Mouse (Mus musculus) urinary bladder, adult 2 months (tissue): ENCODE measurements around the gene Sytl3. TPM values are rescaled to one million over a fixed set of nuclear protein-coding genes. Genes with fewer than 3 reads are reported as not detected.

Experiments
- DNase-seq: peaks from one replicate; pipeline ENCODE4 v3.0.0; 2022; ENCODE audit warnings: low spot score
- polyA plus RNA-seq: library from polyadenylated mRNA; depleted of rRNA; stranded (reverse); fragments of >200 nt; gene quantifications from 2 replicates; pipeline ENCODE4 v1.2.3, GENCODE M21; 2012

Gene Sytl3
- polyA plus RNA-seq, 1 experiment = 4.9 TPM

DNA sequence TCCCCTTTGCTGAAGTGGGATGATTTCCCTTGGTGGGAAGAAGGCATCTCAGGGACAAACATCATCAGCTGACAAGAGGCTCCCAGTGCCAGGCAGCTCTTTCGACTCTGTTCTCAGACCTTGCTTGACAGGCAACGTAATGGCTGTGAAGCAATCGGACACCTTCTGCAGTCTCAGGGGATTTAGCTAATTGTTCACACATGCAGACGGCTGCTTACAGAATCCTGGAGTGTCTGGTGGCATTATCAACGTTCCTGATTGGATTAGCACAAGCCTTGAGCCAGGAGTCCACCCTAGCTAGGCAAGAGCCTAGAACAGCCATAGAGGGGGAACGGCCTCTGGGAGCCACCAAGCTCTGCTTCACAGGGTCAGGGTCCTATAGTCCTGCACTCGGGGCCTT is 93.5 kb downstream of the Sytl3 start:
- DNase-seq = no peak

DNA sequence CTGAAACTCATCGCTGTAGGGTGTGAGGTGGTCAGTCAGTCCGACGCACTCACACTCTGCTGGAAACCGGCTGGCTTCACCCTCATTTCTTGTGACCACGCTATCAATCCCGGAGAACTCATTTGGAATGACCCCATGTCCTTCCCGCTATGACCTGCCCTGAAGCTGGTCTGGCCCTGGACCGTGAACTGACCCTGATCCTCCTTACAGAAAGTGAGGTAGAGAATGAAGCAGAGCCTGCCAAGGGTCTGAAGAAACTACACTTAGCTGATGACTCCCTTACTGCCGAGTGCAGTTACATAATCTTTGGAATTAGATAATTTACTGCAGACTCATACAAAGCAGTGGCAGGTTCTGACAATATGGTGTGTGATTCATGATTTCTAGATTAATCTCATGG is 96.3 kb downstream of the Sytl3 start:
- no peak for DNase-seq

DNA sequence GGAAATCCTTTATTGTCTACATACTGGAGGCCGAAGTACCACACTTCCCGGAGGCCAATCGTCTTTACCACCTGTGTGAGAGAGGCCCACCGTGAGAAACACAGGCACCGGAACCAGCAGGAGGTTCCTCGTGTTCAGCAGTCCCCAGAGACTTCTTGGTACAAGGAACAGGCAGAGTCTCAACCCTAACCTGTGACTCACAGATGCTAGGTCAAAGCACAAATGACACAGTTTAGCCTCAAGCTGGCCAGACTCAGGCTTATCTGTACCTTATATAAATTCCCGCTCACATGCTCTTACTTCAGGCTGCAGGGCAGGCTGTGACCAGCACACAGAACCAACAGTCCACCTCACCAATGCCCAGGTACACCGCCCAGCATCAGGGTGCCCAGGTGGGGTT is 97.0 kb downstream of the Sytl3 start:
- no peak for DNase-seq

DNA sequence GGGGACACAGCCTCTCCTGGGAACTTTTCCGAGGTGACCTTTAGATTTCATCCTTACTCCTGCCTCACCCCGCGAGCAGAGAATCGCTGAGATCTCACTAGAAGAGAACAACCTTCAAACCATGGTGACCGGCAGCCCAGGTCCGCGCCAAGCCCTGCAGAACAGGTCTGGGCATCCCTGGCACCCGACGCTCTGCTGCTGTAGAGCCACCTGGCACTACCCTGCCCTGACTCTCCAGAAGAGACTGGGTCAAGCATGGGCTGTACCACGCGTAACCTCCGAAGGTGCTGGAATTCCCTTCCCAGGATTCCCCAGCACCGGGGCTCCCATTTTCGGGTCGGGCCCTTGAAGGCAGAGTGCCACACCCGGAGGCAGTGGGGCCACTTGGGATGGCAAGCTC is 99.0 kb downstream of the Sytl3 start:
- DNase-seq = peak; percentile 49

DNA sequence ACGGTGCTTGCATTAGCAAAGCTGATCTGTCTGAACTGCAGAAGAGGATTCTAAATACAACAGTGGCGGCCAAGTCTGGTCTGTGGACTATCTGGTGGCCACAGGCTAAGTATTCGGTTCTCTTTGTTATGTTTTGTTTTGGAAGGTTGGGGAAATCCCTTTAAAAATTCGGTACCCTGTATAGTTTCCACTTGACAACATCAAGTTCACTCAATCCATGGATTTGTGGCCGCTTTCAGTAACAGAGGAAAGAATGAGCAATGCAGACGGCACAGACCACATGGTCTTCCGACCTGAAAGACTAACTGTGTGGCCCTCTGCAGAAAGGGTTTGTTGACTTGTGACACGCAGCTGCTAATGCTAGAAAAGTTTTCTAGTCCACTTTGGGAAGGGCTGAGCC is 100.0 kb downstream of the Sytl3 start:
- DNase-seq = no peak

DNA sequence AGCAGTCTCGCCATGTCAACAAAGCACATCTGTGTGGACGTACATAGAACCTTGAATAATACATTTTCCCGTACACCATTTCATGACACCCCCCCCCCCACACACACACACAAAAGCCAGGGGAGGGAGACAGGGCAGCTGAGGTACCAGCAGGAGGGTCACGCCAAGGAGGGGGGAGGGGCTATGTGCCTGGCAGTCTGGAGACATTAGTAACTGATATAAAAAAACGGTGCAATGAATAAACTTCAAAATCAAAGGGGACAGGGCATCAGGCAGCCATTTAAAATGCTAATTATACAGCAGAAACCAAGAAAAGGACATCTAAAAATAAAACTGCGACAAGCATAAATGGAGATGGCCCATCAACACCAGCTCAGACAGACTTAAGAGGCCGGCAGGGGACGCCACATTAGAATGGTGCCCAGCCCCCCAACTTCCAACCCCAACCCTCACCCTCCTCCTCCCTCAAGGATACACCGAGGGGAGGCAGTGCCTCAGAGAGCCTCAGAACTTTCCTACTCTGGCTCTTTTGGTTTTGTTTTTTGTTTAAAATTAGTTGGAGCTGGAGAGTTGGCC is 100.9 kb downstream of the Sytl3 start:
- DNase-seq = no peak

DNA sequence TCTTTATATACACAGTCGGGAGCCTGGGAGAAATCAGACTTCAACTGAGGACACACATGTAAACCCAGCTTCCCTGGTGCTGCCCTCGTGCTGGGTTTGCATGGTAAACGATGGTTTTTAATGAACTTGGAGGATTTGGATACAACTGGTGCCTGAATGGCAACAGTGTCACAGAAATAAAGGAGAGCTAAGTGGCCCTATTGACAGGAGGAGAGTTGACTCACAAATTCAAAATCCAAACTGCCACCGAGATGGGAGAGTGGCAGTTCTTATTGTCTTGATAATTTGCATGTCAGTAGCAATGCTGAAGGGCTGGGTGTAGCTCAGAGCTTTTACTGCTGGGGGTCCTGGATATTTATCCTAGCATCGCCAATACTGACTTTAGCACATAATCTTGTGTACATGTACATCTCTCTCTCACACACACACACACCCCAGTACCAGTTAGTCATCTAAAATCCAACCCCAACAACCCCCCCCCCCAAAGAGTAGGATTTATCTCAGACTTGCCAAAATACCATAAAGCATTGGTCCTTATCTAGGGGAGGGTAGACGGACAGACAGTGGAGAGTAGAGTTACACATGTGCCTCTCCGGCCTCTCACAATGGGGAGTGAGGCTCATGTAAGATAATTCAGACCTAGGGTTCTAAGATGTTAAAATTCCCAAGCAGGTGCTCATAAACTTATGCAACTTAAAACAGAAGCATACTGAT is 104.8 kb downstream of the Sytl3 start:
- DNase-seq = no peak

DNA sequence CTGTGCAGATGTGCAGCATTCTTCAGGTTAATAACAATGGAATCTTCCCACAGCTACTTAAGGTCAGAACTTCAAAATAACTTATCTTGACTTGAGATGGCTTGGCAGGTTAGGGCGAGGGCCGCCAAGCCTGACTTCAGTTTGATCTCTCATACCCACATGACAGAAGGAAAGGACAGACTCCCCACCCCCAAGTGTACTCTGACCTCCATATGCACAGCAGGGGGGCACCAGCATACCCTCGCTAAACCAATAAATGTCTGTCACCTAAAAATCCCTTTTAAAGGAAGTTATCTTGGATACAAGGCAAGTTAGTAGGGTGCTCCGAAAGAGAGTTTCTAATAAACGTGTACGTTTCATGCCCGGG is 105.3 kb downstream of the Sytl3 start:
- no peak for DNase-seq

DNA sequence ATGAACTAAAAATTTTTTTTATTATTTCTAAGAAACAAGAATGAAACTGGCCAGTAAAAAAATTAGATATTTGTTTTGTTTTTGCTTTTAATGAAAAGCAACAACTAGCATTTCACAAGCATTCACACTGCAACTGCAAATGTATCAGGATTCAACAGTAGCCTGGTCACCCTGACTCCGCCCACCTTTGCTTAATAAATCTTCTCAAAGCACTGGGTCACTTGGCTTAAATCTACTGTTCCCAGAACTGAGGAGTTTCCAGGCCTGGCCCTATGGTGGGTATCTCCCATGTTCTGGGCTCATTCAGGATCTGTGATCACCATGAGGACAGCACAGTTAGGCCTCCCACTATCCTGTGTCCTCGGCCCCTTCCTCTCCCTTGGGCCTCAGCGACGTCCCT is 105.8 kb downstream of the Sytl3 start:
- DNase-seq = no peak

DNA sequence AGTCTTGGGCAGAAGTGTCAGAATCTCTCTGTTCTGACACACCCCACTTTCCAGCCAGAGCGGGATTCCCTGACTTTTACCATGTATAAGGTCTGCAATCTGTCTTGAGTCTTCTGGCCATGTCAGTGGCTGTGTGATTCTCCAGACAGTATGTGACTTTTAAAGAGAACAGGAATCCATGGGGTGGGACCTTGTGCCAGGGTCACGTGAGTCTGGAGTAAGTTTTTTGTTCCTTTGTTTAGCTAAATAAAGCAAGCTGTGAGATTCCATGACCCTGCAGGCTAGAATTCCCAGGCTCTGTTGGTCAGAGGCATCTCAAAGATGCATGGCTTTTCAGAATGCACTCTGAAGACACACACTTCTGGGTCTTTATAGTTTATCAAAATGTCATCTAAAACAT is 107.0 kb downstream of the Sytl3 start:
- no peak for DNase-seq

DNA sequence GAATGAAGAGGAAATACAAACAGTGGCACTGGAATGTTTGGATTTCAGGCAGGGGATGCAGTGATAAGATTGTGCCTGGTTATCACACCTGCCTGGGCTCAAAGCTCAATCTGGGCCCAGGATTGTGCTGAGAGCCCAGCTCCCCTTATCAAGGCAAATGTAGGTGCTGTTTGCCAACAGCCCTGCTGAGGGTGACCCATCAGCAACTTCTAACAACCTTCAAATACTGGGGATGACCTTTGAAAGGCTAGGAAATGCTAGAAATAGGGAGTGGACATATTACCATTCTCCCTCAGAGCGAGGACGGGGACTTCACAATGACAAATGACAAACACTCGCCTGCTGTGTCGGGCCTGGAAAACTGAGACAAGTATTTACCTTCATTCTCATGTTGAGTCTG is 107.9 kb downstream of the Sytl3 start:
- no peak for DNase-seq

DNA sequence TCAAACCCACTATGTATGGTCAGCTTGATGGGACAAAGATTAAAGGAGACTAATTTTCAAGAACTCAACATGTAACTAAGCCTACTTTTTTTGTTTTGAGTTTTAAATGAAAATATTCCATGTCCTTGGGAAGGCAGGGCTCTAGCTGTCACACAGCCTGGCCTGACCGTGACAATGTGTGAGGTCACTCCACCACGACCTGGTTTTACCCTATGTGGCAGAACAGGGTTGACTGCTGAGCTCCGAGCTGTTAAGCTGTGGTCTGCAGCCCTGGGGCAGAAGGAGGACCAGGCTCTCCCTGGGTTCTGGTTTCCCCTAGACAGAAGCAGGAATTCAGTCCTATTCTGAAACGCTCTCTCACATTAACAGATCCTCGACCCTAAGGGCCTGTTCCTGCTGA is 108.9 kb downstream of the Sytl3 start:
- DNase-seq = no peak

DNA sequence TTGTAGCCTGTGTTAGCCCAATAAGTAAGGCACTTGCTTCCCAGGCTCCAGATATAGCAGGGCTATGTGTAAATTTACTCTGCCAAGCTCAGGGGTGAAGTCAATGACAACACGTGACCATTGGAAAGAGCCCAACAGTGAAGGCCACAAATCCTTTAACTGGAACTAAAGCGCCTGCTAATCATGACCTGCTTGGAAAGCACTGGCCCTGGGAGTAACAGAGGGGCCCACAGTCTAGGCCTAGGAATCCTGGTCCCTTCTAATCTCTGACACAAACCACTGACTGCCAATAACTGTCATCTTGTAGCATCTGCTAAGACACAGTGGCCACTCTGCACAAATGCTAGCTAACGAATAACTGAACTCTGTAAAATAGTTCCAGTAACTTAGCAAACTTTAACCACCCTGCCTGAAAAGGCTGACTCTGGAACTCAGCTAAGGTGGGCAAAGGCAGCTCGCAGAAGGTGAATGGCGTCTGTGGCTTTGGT is 109.5 kb downstream of the Sytl3 start:
- DNase-seq = no peak

DNA sequence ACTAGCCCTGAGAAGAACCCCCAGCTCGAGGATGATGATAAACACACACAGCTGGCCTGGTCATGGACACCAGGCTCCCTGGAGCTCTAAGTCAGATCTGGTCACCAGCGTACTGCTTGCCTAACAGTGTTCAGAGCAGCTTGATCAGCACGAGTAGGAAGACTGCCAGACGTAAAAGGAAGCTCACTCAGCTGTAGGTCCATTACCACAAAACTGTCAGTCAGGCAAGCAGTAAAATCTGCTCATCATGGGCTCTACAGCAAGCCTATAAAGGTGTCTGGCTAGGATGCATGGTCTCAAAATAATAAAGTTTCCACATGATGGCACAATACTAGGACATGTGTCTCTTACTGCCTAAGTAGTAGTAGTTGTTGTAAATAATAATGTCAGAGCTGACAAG is 110.7 kb downstream of the Sytl3 start:
- no peak for DNase-seq

DNA sequence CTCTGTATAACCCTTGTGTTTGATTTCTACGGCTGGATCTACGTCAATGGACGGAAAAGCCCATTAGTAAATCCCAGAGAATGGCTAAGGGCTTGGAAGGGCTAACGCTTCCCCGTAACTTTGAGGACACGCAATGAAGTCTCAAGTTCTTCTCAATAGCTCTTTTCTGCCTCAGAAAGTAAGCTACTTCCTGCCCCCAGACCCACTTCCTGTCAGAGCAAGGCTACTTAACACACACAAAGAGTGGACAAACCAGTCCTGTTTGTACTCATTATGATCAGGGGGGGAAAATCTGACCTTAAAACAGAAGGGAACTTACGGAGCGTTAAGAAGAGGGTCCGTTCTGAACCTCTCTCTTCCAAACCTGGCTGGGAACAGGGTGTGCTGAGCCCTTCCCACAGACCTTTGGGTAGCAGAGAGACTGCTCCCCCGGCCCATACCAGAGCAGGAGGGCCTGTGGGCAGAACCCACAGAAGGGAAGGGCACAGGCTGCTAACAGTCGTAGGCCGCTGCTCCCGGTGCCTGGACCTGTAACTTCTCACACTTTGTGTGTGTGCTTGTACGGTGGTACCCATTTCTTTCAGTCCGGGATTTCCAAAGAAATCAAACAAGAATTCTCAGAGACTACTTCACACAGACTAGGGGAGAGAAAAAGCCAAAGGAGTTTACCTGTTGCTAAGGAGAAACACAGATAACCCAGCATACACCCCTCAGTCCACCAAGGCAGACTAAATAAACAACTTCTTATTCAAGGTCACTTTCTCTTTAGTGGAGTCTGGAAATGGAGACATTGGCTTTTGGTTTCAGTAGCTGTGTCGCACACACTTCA is 113.0 kb downstream of the Sytl3 start:
- DNase-seq = no peak

DNA sequence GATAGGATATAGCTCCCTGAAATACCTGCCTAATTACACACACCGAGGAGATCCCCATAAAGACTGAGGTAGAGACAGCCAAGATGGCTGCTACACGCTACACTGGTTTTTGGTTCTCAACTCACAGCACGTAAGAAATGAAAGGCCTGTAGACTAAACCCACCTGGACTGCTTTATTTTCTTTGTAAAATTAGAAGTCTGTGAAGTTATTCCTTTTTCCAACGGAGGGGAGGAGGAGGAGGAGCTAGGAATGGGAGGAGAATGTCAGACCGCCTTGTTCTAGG is 113.5 kb downstream of the Sytl3 start:
- no peak for DNase-seq

DNA sequence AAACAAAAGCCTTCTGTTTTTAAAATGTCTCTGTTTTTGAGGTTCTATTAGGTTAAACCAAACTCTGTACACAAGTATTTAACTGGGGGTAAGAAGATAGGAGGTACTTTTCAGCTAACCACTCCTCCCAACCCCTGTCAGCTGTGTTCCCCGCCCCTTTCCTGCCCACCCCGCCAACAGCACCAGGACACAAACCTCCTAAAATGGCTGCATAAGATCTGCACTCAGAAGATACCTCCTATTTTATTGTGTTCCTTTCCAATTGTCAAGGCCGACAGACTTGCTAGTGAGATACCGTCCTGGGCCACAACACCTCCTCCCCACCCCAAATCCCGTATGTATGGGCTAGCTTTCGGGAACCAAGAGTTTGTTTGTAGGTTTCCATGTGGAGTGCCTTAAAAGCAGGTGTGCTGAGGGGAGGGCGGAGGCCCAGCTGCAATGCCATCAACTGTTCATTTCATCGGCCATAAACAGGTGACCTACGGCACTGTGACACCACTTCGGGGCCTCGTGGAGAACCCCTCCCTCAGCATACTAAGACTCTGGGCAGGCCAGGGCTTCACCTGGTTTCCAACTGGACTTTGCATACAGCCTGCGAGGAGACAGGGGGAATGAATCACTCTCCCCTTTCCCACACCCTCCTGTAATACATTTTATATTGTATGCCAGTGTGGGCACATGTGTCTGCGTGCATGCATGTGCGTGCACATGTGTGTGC is 114.5 kb downstream of the Sytl3 start:
- DNase-seq = no peak

DNA sequence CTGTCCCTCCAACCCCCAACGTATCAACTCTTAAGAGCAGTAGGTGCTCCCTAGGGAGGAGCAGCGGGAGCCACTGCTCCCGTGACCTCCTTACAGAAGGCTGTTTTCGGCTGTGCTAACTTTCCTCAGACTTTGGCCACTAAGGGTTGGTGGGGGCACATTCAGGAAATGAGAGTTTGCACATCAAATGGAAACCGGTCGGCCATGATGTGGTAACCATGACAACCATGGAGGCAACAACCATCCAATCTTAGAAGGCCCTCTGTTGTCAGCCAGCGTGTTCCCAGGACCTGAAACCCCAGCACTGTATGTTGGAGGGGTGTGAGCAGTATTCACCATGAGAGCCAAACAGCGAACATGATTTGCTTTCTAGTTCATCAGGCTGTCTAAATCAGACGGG is 116.3 kb downstream of the Sytl3 start:
- DNase-seq = no peak

DNA sequence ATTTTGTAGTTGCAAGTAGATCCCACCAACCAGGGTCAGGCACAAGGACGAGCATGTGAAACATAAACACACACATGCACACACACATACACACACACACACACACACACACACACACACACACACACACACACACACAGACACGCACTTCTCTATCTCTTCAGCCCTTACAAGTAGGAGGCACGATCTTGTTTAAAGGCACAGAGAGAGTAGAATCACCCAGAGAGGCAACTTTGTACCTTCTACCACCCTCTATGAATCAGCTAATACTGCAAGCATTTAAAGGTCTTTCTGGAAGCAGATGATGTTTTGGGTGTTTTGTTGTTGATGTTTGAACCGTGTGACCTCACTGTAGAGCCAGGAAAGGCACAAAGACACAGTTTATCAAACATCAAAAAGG is 116.8 kb downstream of the Sytl3 start:
- DNase-seq = no peak

DNA sequence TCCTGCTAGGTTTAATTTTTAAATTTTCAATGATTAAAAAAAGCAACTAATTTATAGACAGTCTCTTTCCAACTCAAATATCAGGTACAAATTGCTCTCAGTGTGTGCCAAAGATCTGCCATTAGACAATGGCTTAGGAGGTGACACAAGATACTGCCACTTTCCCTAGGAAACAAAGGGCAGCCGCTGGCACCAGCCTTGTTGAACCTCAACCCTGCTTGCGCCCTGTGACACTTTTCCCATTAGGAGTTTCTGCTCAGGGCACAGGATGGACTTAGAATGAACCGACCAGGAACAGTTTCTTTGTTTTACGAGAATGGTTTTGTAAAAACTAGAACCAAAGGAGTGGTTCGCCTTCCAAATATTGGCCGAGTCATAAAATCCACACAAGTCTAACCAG is 117.2 kb downstream of the Sytl3 start:
- DNase-seq = no peak

DNA sequence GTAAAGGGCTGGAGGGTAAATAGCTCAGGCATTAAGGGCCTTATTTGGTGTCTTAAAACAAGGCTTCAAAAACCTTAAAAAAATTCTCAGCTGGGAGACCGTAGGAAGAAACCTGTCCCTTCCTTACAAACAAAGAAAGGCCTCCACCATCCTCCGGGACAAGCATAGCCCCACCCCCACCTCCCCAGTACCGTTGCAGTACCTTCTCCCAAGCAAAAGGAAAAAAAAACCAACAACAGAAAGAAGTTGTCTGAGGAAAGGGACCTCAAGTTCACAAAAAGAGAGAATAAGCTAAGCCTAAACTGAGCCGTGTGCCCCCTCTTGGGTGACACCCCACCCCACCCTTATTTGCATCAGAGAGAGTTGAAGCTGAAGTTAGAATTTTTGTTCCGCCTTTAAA is 117.7 kb downstream of the Sytl3 start:
- no peak for DNase-seq

DNA sequence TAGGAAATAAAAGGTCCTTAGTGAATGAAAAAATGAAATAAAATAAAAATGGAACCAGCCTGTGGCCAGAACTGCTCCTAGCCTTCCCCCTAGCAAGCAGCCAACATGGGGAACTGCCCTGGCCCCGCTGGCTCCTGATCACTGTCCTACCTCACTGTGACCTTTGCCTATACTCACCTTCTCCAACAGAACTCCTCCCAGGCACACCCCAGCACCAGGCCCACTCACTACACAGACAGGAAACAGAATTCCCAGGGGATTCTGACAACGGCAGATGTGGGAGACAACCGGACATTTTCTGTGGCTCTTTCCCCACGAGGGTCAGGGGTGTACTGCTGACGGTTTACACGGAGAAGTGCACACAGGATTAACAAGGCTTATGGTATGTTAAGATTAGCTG is 118.2 kb downstream of the Sytl3 start:
- no peak for DNase-seq
